Comparison of ENCODE assay signal across 12 mouse cellular contexts in the genomic region with DNA sequence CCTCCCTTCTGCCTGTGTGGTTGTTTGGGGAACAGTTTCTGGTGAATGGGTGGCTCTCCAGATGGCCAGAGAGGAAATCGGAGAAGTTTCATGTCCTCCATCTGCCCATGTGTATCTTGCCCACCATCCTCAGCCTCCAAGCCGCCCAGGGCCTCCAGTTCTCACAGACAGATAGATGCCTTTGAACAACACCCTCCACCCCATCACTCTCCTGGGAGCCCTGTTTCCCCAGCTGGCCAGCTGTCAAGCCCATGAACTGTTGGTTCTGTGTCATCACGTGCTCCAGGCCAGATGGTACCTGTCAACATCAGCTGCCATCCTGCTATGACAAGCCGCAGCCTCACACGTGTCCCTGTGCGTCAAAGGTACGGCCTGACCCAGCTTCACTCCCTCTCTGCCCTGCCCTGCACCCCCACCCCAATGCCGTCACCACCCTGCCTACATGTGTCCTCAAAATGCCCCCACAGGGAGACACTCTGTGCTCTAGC. TPM values are rescaled to one million over a fixed set of nuclear protein-coding genes. Genes with fewer than 3 reads are reported as not detected.
DNase-seq lines count a peak whose midpoint lies in the region; ATAC-seq and TF ChIP-seq lines count a peak whose summit lies in the region.
"Had no signal": no experiment of that assay in that cellular context is flagged by ENCODE, and none has a peak within 500 bp of the region (broad histone marks: within the 10 kb centered on the region; RNA-seq: fewer than 3 reads in every experiment).

No protein-coding gene starts in this region.

- DNase-seq in embryonic facial prominence, embryonic 10.5 days (ENCODE audit: low spot score) = no peak
- DNase-seq in kidney, postnatal 4 days = peak; percentile 40 to 62
- DNase-seq in kidney, adult 2 months = no peak
- DNase-seq in adrenal gland, postnatal 10 days = peak; percentile 38
- DNase-seq in lung, postnatal 14 days = peak; percentile 53
- no peak for DNase-seq in ovary, postnatal 36 days (ENCODE audit: low spot score)
- no peak for DNase-seq in thymus, postnatal 14 days
- DNase-seq: kidney, adult 18-20 months; liver, embryonic 13.5 days; spleen, adult 18-20 months had no signal

- 0 out of 2 replicates have a peak, but pooled peaks have one; percentile 20 for ATAC-seq in embryonic facial prominence, embryonic 13.5 days (ENCODE audit: insufficient number of reproducible peaks, insufficient read depth, low FRiP score, low TSS enrichment, low read depth)

- no peak overlapping the region for H3K27ac ChIP-seq in embryonic facial prominence, embryonic 13.5 days
- H3K27ac ChIP-seq in embryonic facial prominence, embryonic 10.5 days (replicated peaks) = no peak overlapping the region
- no peak overlapping the region for H3K27ac ChIP-seq in kidney, adult 2 months (ENCODE audit: insufficient read depth, low read depth, low read length)
- H3K27ac ChIP-seq: liver, embryonic 13.5 days; neural tube, embryonic 12.5 days had no signal

- H3K27me3 ChIP-seq in embryonic facial prominence, embryonic 13.5 days = peaks cover 9% of the 10 kb centered on the region
- peaks cover 15% of the 10 kb centered on the region for H3K27me3 ChIP-seq in embryonic facial prominence, embryonic 10.5 days (replicated peaks; ENCODE audit: low read depth, poor library complexity, severe bottlenecking)
- H3K27me3 ChIP-seq in kidney, adult 2 months (replicated peaks; ENCODE audit: control insufficient read depth, insufficient read depth, low read length) = no peaks in the 10 kb centered on the region
- H3K27me3 ChIP-seq: neural tube, embryonic 12.5 days had no signal

- no peaks in the 10 kb centered on the region for H3K4me1 ChIP-seq in embryonic facial prominence, embryonic 13.5 days
- H3K4me1 ChIP-seq in embryonic facial prominence, embryonic 10.5 days = peaks cover 18% of the 10 kb centered on the region
- H3K4me1 ChIP-seq in kidney, adult 2 months (ENCODE audit: control insufficient read depth, insufficient read depth, low read length) = no peaks in the 10 kb centered on the region
- H3K4me1 ChIP-seq: liver, embryonic 13.5 days; neural tube, embryonic 12.5 days had no signal

- no peaks in the 10 kb centered on the region for H3K9me3 ChIP-seq in embryonic facial prominence, embryonic 13.5 days
- H3K9me3 ChIP-seq in embryonic facial prominence, embryonic 10.5 days = no peaks in the 10 kb centered on the region
- H3K9me3 ChIP-seq: liver, embryonic 13.5 days; neural tube, embryonic 12.5 days had no signal

- no peak overlapping the region for H3K9ac ChIP-seq in embryonic facial prominence, embryonic 13.5 days
- H3K9ac ChIP-seq: liver, embryonic 13.5 days; neural tube, embryonic 12.5 days had no signal

- 53% methylated on average over 8 of the region's 8 CpGs for WGBS in embryonic facial prominence, embryonic 13.5 days
- WGBS in embryonic facial prominence, embryonic 10.5 days = 67% methylated on average over 8 of the region's 8 CpGs
- 33% methylated on average over 8 of the region's 8 CpGs for WGBS in kidney, adult 2 months

- H3K4me2 ChIP-seq in embryonic facial prominence, embryonic 13.5 days = no peak overlapping the region
- H3K4me2 ChIP-seq: liver, embryonic 13.5 days; neural tube, embryonic 12.5 days had no signal

- H3K4me3 ChIP-seq in embryonic facial prominence, embryonic 13.5 days = no peak overlapping the region
- H3K4me3 ChIP-seq in embryonic facial prominence, embryonic 10.5 days = no peak overlapping the region
- no peak overlapping the region for H3K4me3 ChIP-seq in kidney, adult 2 months (ENCODE audit: insufficient read depth, low read depth, low read length)
- H3K4me3 ChIP-seq: liver, embryonic 13.5 days; neural tube, embryonic 12.5 days had no signal

- TF ChIP-seq POLR2A in kidney, adult 2 months (IDR thresholded peaks at IDR 0.05; ENCODE audit: low read depth, low read length) = no peak

- H3K36me3 ChIP-seq in embryonic facial prominence, embryonic 13.5 days = no peaks in the 10 kb centered on the region
- H3K36me3 ChIP-seq in embryonic facial prominence, embryonic 10.5 days (replicated peaks) = no peaks in the 10 kb centered on the region
- H3K36me3 ChIP-seq in kidney, adult 2 months (ENCODE audit: control insufficient read depth, insufficient read depth, low read length) = no peaks in the 10 kb centered on the region
- H3K36me3 ChIP-seq: liver, embryonic 13.5 days; neural tube, embryonic 12.5 days had no signal

- TF ChIP-seq CTCF in kidney, adult 2 months (conservative IDR thresholded peaks at IDR 0.05; ENCODE audit: insufficient read depth, insufficient read length, low read depth, low read length) = no peak

RNA-seq across cellular contexts. Expression of a gene that starts 11.9 kb away (rescaled TPM):
- 0.25 and 0.28 TPM in 2 replicates for polyA plus RNA-seq in embryonic facial prominence, embryonic 13.5 days (2015; fragmentation: Nextera tagmentation; extraction: Ambion mirVana)
- 0.29 and 0.52 TPM in 2 replicates for polyA plus RNA-seq in embryonic facial prominence, embryonic 10.5 days (2016; fragmentation: Nextera tagmentation; extraction: Ambion mirVana)
- 0.39 and 0.94 TPM in 2 replicates for polyA plus RNA-seq in kidney, adult 2 months (2012; rRNA removed)
- total RNA-seq in adrenal gland, postnatal 10 days (2021) = 1 to 10 TPM; 3.4 to 4.7 TPM

RNA-seq across cellular contexts. Expression of a gene that starts 13.5 kb away (rescaled TPM):
- 0.27 and 0.39 TPM in 2 replicates for polyA plus RNA-seq in embryonic facial prominence, embryonic 13.5 days (2015; fragmentation: Nextera tagmentation; extraction: Ambion mirVana)
- 0.29 and 0.39 TPM in 2 replicates for polyA plus RNA-seq in embryonic facial prominence, embryonic 10.5 days (2016; fragmentation: Nextera tagmentation; extraction: Ambion mirVana)
- 0.37 and 0.66 TPM in 2 replicates for polyA plus RNA-seq in kidney, adult 2 months (2012; rRNA removed)
- total RNA-seq in adrenal gland, postnatal 10 days (2021) = under 1 TPM; 0.63 to 0.94 TPM
- polyA plus RNA-seq: liver, embryonic 13.5 days; neural tube, embryonic 12.5 days had no signal

RNA-seq across cellular contexts. Expression of a gene that starts 55.9 kb away (rescaled TPM):
- polyA plus RNA-seq in embryonic facial prominence, embryonic 13.5 days (2015; fragmentation: Nextera tagmentation; extraction: Ambion mirVana) = 48.3 and 50.1 TPM in 2 replicates
- 54.5 and 55.3 TPM in 2 replicates for polyA plus RNA-seq in embryonic facial prominence, embryonic 10.5 days (2016; fragmentation: Nextera tagmentation; extraction: Ambion mirVana)
- polyA plus RNA-seq in kidney, adult 2 months (2012; rRNA removed) = 25.7 and 28.9 TPM in 2 replicates
- total RNA-seq in adrenal gland, postnatal 10 days (2021) = 10 to 100 TPM; 50.0 to 69.4 TPM

RNA-seq across cellular contexts. Expression of a gene that starts 56.7 kb away (rescaled TPM):
- polyA plus RNA-seq in embryonic facial prominence, embryonic 13.5 days (2015; fragmentation: Nextera tagmentation; extraction: Ambion mirVana) = 59.9 and 63.5 TPM in 2 replicates
- polyA plus RNA-seq in embryonic facial prominence, embryonic 10.5 days (2016; fragmentation: Nextera tagmentation; extraction: Ambion mirVana) = 62.2 and 64.0 TPM in 2 replicates
- 31.1 and 33.1 TPM in 2 replicates for polyA plus RNA-seq in kidney, adult 2 months (2012; rRNA removed)
- 10 to 100 TPM; 52.5 to 60.1 TPM for total RNA-seq in adrenal gland, postnatal 10 days (2021)

Comparison
In these comparisons a context has a peak if more than half of its experiments do, and no peak if none do; other contexts are left out.
1. DNase-seq: peak in kidney, postnatal 4 days (2 of 2), adrenal gland, postnatal 10 days (single experiment) and lung, postnatal 14 days (single experiment); none in embryonic facial prominence, embryonic 10.5 days (single experiment), kidney, adult 2 months (single experiment), ovary, postnatal 36 days (single experiment) and thymus, postnatal 14 days (single experiment).